1 mouse cellular context compared by ENCODE assay signal in the genomic region with DNA sequence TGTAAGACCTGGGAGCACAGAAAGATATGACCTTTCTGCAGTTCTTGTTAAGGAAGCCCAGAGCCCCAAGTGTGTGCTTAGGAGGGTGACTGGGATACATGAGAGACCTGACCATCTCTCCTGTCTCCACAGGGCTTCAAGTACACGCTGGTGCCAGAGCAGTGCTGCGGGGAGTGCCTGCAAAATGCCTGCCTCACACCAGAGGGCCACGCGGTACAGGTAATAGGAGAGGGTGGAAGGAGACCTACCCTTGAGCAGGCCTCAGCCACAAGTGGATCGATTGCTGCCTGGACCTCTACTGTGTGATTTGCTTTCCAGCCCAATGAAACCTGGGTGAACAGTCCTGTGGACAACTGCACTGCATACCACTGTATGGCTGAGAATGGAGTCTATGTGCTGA.
TF ChIP-seq lines count a peak whose summit lies in the region.

No protein-coding gene starts in this region.

TF ChIP-seq in CH12.LX, 34 proteins besides CTCF, POLR2A, EP300 and RAD21:
- no peak for TF ChIP-seq HCFC1 (IDR thresholded peaks at IDR 0.05; ENCODE audit: low read depth, low read length)
- 0 out of 2 replicates have a peak, but pooled peaks have one; percentile 7 for TF ChIP-seq SMC3 (IDR thresholded peaks at IDR 0.05; ENCODE audit: low read depth, low read length)
- TF ChIP-seq MYC (IDR thresholded peaks at IDR 0.05; ENCODE audit: low read depth, low read length) = no peak
- no peak for TF ChIP-seq KAT2A (IDR thresholded peaks at IDR 0.05; ENCODE audit: insufficient replicate concordance, low read length)
- TF ChIP-seq MAFK (IDR thresholded peaks at IDR 0.05; ENCODE audit: insufficient replicate concordance, low read length) = no peak
- TF ChIP-seq NELFE (IDR thresholded peaks at IDR 0.05; ENCODE audit: low read depth, low read length) = no peak
- TF ChIP-seq GABPA (IDR thresholded peaks at IDR 0.05; ENCODE audit: insufficient replicate concordance, low read depth, low read length) = no peak
- TF ChIP-seq CHD1 (IDR thresholded peaks at IDR 0.05; ENCODE audit: low read depth, low read length) = no peak
